Comparison of ENCODE assay signal across 7 mouse cellular contexts in the genomic region with DNA sequence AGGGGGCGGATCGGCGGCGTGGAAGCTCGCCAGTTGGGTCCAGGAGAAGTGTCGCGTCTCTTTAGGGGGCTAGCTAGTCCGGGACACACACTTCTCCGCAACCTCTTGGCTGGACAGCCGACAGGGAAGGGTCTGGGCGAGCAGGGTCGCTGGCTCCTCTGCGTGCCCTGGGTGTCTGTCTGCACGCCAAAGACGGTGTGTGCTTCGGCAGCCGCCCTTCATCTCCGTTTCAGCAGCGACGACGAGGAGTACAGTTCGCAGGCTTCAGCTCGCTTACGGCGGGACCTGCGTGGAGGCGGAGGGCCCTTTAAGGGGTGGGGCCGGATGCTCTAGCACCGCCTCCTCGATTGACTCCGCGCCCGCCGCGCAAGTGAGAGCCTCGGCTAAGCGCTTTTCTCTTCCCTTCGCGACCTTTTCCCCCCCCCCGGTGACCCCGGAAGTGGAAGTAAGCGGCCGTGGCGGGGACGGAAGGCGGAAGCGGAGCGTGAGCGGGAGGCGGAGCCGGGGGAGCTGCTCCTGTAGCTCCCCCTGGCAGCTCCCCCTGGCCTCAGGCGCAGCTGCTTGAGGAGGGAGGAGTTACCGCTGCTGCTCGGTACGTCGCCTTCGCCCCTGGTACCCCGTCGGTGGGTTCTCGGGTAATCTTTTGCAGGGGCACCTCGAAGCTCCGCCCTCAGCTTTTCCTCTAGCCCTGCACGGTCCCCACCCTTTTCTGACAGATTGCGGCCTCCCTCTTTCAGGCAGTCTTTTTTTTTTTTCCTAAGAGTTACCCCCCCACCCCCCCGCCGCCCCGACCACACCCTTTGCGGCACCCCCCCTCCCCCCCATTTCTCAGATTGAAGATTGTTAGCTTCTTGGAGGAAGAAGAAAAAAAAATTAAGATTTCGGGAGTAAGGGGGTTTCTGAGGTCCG. TPM values are rescaled to one million over a fixed set of nuclear protein-coding genes. Genes with fewer than 3 reads are reported as not detected.
A peak's percentile ranks its signal among the peaks of the same experiment; 100 is the strongest.
DNase-seq lines count a peak whose midpoint lies in the region; ATAC-seq lines count a peak whose summit lies in the region.

No protein-coding gene starts in this region.

- under 1% methylated on average over 70 of the region's 70 CpGs for WGBS in embryonic facial prominence, embryonic 10.5 days
- WGBS in limb, embryonic 11.5 days = under 1% methylated on average over 69 of the region's 70 CpGs
- WGBS in midbrain, embryonic 14.5 days = under 1% methylated on average over 70 of the region's 70 CpGs

- H3K9ac ChIP-seq in limb, embryonic 11.5 days (ENCODE audit: low read length) = peak overlapping the region; percentile 86
- H3K9ac ChIP-seq in midbrain, embryonic 14.5 days (replicated peaks; ENCODE audit: low read length) = peak overlapping the region; percentile 77

- ATAC-seq in granulocyte monocyte progenitor cell, adult 5-6 weeks (replicated peaks; ENCODE audit: poor library complexity, severe bottlenecking) = peak; percentile 81
- ATAC-seq in limb, embryonic 11.5 days (ENCODE audit: insufficient number of reproducible peaks, low FRiP score, low TSS enrichment, low read depth) = peak; percentile 92
- ATAC-seq in midbrain, embryonic 14.5 days (ENCODE audit: low FRiP score, low TSS enrichment) = peak; percentile 94

- H3K9me3 ChIP-seq in embryonic facial prominence, embryonic 10.5 days = no peaks in the 10 kb centered on the region
- no peaks in the 10 kb centered on the region for H3K9me3 ChIP-seq in limb, embryonic 11.5 days (ENCODE audit: control insufficient read depth, low read length)
- no peaks in the 10 kb centered on the region for H3K9me3 ChIP-seq in midbrain, embryonic 14.5 days (ENCODE audit: control insufficient read depth, low read length)

- H3K27me3 ChIP-seq in embryonic facial prominence, embryonic 10.5 days (replicated peaks; ENCODE audit: low read depth, poor library complexity, severe bottlenecking) = no peaks in the 10 kb centered on the region
- no peaks in the 10 kb centered on the region for H3K27me3 ChIP-seq in limb, embryonic 11.5 days (ENCODE audit: control insufficient read depth, insufficient read depth, low read length)
- H3K27me3 ChIP-seq in midbrain, embryonic 14.5 days (ENCODE audit: control insufficient read depth, insufficient read depth, low read length) = no peaks in the 10 kb centered on the region

- H3K27ac ChIP-seq in embryonic facial prominence, embryonic 10.5 days (replicated peaks) = peak overlapping the region; percentile 91
- H3K27ac ChIP-seq in limb, embryonic 11.5 days (replicated peaks; ENCODE audit: low read depth, low read length) = peak overlapping the region; percentile 96
- peak overlapping the region; percentile 92 for H3K27ac ChIP-seq in midbrain, embryonic 14.5 days (replicated peaks; ENCODE audit: low read depth, low read length)

- peaks cover 59% of the 10 kb centered on the region for H3K36me3 ChIP-seq in embryonic facial prominence, embryonic 10.5 days (replicated peaks)
- peaks cover 3% of the 10 kb centered on the region; the same call in 1 of the 2 replicates for H3K36me3 ChIP-seq in limb, embryonic 11.5 days (ENCODE audit: control insufficient read depth, insufficient read depth, low read length)
- peaks cover 35% of the 10 kb centered on the region for H3K36me3 ChIP-seq in midbrain, embryonic 14.5 days (ENCODE audit: control insufficient read depth, insufficient read depth, low read length)

- peaks cover 59% of the 10 kb centered on the region for H3K4me1 ChIP-seq in embryonic facial prominence, embryonic 10.5 days
- H3K4me1 ChIP-seq in limb, embryonic 11.5 days (ENCODE audit: control insufficient read depth, insufficient read depth, low read length) = peaks cover 20% of the 10 kb centered on the region
- peaks cover 45% of the 10 kb centered on the region for H3K4me1 ChIP-seq in midbrain, embryonic 14.5 days (ENCODE audit: control insufficient read depth, insufficient read depth, low read length)

- peak overlapping the region; percentile 72 for H3K4me3 ChIP-seq in embryonic facial prominence, embryonic 10.5 days
- H3K4me3 ChIP-seq in limb, embryonic 11.5 days (ENCODE audit: low read depth, low read length) = peak overlapping the region; percentile 81
- H3K4me3 ChIP-seq in midbrain, embryonic 14.5 days (replicated peaks; ENCODE audit: low read depth, low read length) = peak overlapping the region; percentile 76

- DNase-seq in adrenal gland, postnatal 10 days = peak; percentile 98
- peak; percentile 99 for DNase-seq in embryonic facial prominence, embryonic 10.5 days (ENCODE audit: low spot score)
- DNase-seq in kidney, adult 11 months = peak; percentile 95
- DNase-seq in limb, embryonic 11.5 days (ENCODE audit: low spot score) = peak; percentile 98
- peak; percentile 99 for DNase-seq in midbrain, embryonic 14.5 days
- DNase-seq in spleen, adult 18-20 months = peak; percentile 91 to 93

- H3K4me2 ChIP-seq in limb, embryonic 11.5 days (ENCODE audit: low read depth, severe bottlenecking) = peak overlapping the region; percentile 69
- peak overlapping the region; percentile 62 for H3K4me2 ChIP-seq in midbrain, embryonic 14.5 days (ENCODE audit: low read length)

RNA-seq across cellular contexts. Expression of a gene that starts 1.2 kb away (rescaled TPM):
- 10 to 100 TPM; 11.0 to 14.1 TPM for total RNA-seq in adrenal gland, postnatal 10 days (2021)
- 16.9 and 17.9 TPM in 2 replicates for polyA plus RNA-seq in embryonic facial prominence, embryonic 10.5 days (2016; fragmentation: Nextera tagmentation; extraction: Ambion mirVana)
- total RNA-seq in granulocyte monocyte progenitor cell, adult 5-6 weeks (2014; fragmentation: Nextera tagmentation) = 10.8 and 14.4 TPM in 2 replicates
- 3.4 and 3.6 TPM in 2 replicates for total RNA-seq in granulocyte monocyte progenitor cell, adult 5-6 weeks (2017)
- polyA plus RNA-seq in limb, embryonic 11.5 days (2014; fragmentation: Nextera tagmentation; extraction: Ambion mirVana) = 18.9 and 22.2 TPM in 2 replicates
- 11.7 and 13.1 TPM in 2 replicates for polyA plus RNA-seq in midbrain, embryonic 14.5 days (2014; fragmentation: Nextera tagmentation; extraction: Ambion mirVana)

RNA-seq across cellular contexts. Expression of a gene that starts 1.5 kb away (rescaled TPM):
- total RNA-seq in adrenal gland, postnatal 10 days (2021) = 10 to 100 TPM; 57.7 to 64.9 TPM
- polyA plus RNA-seq in embryonic facial prominence, embryonic 10.5 days (2016; fragmentation: Nextera tagmentation; extraction: Ambion mirVana) = 51.9 and 53.7 TPM in 2 replicates
- total RNA-seq in granulocyte monocyte progenitor cell, adult 5-6 weeks (2014; fragmentation: Nextera tagmentation) = 16.5 and 17.5 TPM in 2 replicates
- total RNA-seq in granulocyte monocyte progenitor cell, adult 5-6 weeks (2017) = 23.8 and 30.7 TPM in 2 replicates
- 33.3 and 37.8 TPM in 2 replicates for polyA plus RNA-seq in limb, embryonic 11.5 days (2014; fragmentation: Nextera tagmentation; extraction: Ambion mirVana)
- polyA plus RNA-seq in midbrain, embryonic 14.5 days (2014; fragmentation: Nextera tagmentation; extraction: Ambion mirVana) = 38.6 and 42.7 TPM in 2 replicates

RNA-seq across cellular contexts. Expression of a gene that starts 11.8 kb away (rescaled TPM):
- 10 to 100 TPM; 52.0 to 55.0 TPM for total RNA-seq in adrenal gland, postnatal 10 days (2021)
- 259 and 263 TPM in 2 replicates for polyA plus RNA-seq in embryonic facial prominence, embryonic 10.5 days (2016; fragmentation: Nextera tagmentation; extraction: Ambion mirVana)
- total RNA-seq in granulocyte monocyte progenitor cell, adult 5-6 weeks (2014; fragmentation: Nextera tagmentation) = 184 and 236 TPM in 2 replicates
- 265 and 272 TPM in 2 replicates for total RNA-seq in granulocyte monocyte progenitor cell, adult 5-6 weeks (2017)
- 285 and 295 TPM in 2 replicates for polyA plus RNA-seq in limb, embryonic 11.5 days (2014; fragmentation: Nextera tagmentation; extraction: Ambion mirVana)
- polyA plus RNA-seq in midbrain, embryonic 14.5 days (2014; fragmentation: Nextera tagmentation; extraction: Ambion mirVana) = 150 and 152 TPM in 2 replicates

RNA-seq across cellular contexts. Expression of a gene that starts 14.6 kb away (rescaled TPM):
- total RNA-seq in adrenal gland, postnatal 10 days (2021) = 10 to 100 TPM; 22.1 to 23.9 TPM
- 0.26 and 0.30 TPM in 2 replicates for polyA plus RNA-seq in embryonic facial prominence, embryonic 10.5 days (2016; fragmentation: Nextera tagmentation; extraction: Ambion mirVana)
- 6.9 and 8.3 TPM in 2 replicates for total RNA-seq in granulocyte monocyte progenitor cell, adult 5-6 weeks (2014; fragmentation: Nextera tagmentation)
- 14.9 and 15.6 TPM in 2 replicates for total RNA-seq in granulocyte monocyte progenitor cell, adult 5-6 weeks (2017)
- polyA plus RNA-seq in limb, embryonic 11.5 days (2014; fragmentation: Nextera tagmentation; extraction: Ambion mirVana) = 0.35 and 0.55 TPM in 2 replicates
- polyA plus RNA-seq in midbrain, embryonic 14.5 days (2014; fragmentation: Nextera tagmentation; extraction: Ambion mirVana) = 0.22 and 0.41 TPM in 2 replicates

RNA-seq across cellular contexts. Expression of a gene that starts 16.1 kb away (rescaled TPM):
- total RNA-seq in adrenal gland, postnatal 10 days (2021) = 10 to 100 TPM; 28.3 to 30.2 TPM
- 63.7 and 66.4 TPM in 2 replicates for polyA plus RNA-seq in embryonic facial prominence, embryonic 10.5 days (2016; fragmentation: Nextera tagmentation; extraction: Ambion mirVana)
- total RNA-seq in granulocyte monocyte progenitor cell, adult 5-6 weeks (2014; fragmentation: Nextera tagmentation) = 33.9 and 84.1 TPM in 2 replicates
- total RNA-seq in granulocyte monocyte progenitor cell, adult 5-6 weeks (2017) = 82.4 and 147 TPM in 2 replicates
- polyA plus RNA-seq in limb, embryonic 11.5 days (2014; fragmentation: Nextera tagmentation; extraction: Ambion mirVana) = 51.8 and 54.5 TPM in 2 replicates
- polyA plus RNA-seq in midbrain, embryonic 14.5 days (2014; fragmentation: Nextera tagmentation; extraction: Ambion mirVana) = 23.4 and 24.8 TPM in 2 replicates

Comparison
In these comparisons a context has a peak if more than half of its experiments do, and no peak if none do; other contexts are left out.
1. Peak in every context shown above with its lines: DNase-seq, ATAC-seq, H3K4me3 ChIP-seq and H3K27ac ChIP-seq.